Mouse (Mus musculus) bone marrow, adult 2 months (tissue): Measurements from ENCODE around the gene Bpgm.

Source experiments
- CTCF ChIP-seq: fragments of 200-500 bp; IDR thresholded peaks from 2 replicates; pipeline ENCODE4 v1.5.1; 2011; ENCODE audit warnings: low read length, control low read depth; ENCODE audit not compliant: control insufficient read depth, insufficient read depth
- POLR2A ChIP-seq: fragments of 200-500 bp; IDR thresholded peaks from 2 replicates; pipeline ENCODE4 v1.6.1; 2011; ENCODE audit warnings: low read depth, mild to moderate bottlenecking, control low read depth, low read length, borderline replicate concordance; ENCODE audit not compliant: control insufficient read depth

GRCm38 (mm10) chr6:34459456-34459855, 16.6 kb upstream of the Bpgm start:
- TF ChIP-seq CTCF, result no peak
- TF ChIP-seq POLR2A, result no peak
